Mouse (Mus musculus): Measurements from ENCODE around the gene Olfr1358. TPM values are rescaled to one million over a fixed set of nuclear protein-coding genes. Genes with fewer than 3 reads are reported as not detected.
A peak's percentile ranks its signal among the peaks of the same experiment; 100 is the strongest.
"Not testable (repeated sequence)": the region's sequence is repeated elsewhere in the genome, so short reads cannot be mapped to it uniquely, and the experiment has no call there.

The Olfr1358 gene
- total and polyA plus RNA-seq, 2 experiments from 2014 or later = 0.71 TPM; not detected in 1

GRCm38 (mm10) chr10:78519792-78520191, 2.6 kb downstream of the Olfr1358 start:
- H3K4me2 ChIP-seq (ENCODE audit: low read depth) = no peak overlapping the region
- ATAC-seq (no peak), DNase-seq (no peak)
- 89% methylated on average over 9 of the region's 9 CpGs for WGBS
- no peak overlapping the region for H3K9ac ChIP-seq
- no peaks in the 10 kb centered on the region for H3K4me1 ChIP-seq (ENCODE audit: insufficient read depth)
- no peak overlapping the region for H3K4me3 ChIP-seq (ENCODE audit: low read depth, low read length)
- H3K36me3 ChIP-seq (ENCODE audit: insufficient read depth) = no peaks in the 10 kb centered on the region
- no peaks in the 10 kb centered on the region for H3K27me3 ChIP-seq (ENCODE audit: insufficient read depth, low read length)
- no peak overlapping the region for H3K27ac ChIP-seq (ENCODE audit: low read depth, low read length)
- TF ChIP-seq CTCF (IDR thresholded peaks at IDR 0.05; ENCODE audit: low read depth) = no peak
- no peaks in the 10 kb centered on the region for H3K9me3 ChIP-seq (ENCODE audit: low read length)

GRCm38 (mm10) chr10:78520260-78521005, 3.2 kb downstream of the Olfr1358 start:
- Histone ChIP-seq H3K9ac (no peak overlapping the region), H3K4me1 (ENCODE audit: insufficient read depth) (no peaks in the 10 kb centered on the region), H3K4me3 (ENCODE audit: low read depth, low read length) (no peak overlapping the region), H3K27ac (ENCODE audit: low read depth, low read length) (no peak overlapping the region), H3K4me2 (ENCODE audit: low read depth) (no peak overlapping the region), H3K36me3 (ENCODE audit: insufficient read depth) (no peaks in the 10 kb centered on the region), H3K9me3 (ENCODE audit: low read length) (no peaks in the 10 kb centered on the region), H3K27me3 (ENCODE audit: insufficient read depth, low read length) (no peaks in the 10 kb centered on the region)
- no peak for ATAC-seq
- TF ChIP-seq CTCF (IDR thresholded peaks at IDR 0.05; ENCODE audit: low read depth) = peak; percentile 52
- 58% methylated on average over 17 of the region's 17 CpGs for WGBS
- DNase-seq = peak; percentile 1

DNA sequence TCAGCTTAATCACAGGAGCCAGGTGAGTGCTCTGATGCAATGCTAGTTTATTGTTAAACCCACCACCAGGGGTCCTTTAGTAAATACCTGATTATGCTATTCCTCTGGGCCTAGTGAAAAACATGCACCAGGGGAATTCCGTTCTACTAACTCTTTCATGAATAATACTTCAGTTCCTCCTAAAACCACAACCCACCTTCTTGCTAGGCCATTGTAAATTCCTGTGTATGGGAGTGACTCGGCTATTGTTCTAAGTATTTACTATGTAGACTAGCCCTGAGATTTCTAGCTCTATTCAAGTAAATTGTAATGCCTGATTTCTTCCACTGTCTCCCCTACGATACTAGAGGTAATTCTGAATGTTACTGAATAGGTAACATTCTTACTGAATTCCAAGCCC, 7.8 kb downstream of the Olfr1358 start:
- not testable (repeated sequence) for H3K36me3 ChIP-seq (ENCODE audit: insufficient read depth); ATAC-seq; H3K9ac ChIP-seq; H3K27me3 ChIP-seq (ENCODE audit: insufficient read depth, low read length); H3K4me1 ChIP-seq (ENCODE audit: insufficient read depth); DNase-seq; H3K4me2 ChIP-seq (ENCODE audit: low read depth); H3K9me3 ChIP-seq (ENCODE audit: low read length); H3K27ac ChIP-seq (ENCODE audit: low read depth, low read length); H3K4me3 ChIP-seq (ENCODE audit: low read depth, low read length)
- 44% methylated on average over 3 of the region's 3 CpGs for WGBS

- Histone ChIP-seq H3K36me3 (ENCODE audit: insufficient read depth) (no peaks in the 10 kb centered on the region), H3K9me3 (ENCODE audit: low read length) (no peaks in the 10 kb centered on the region), H3K27ac (ENCODE audit: low read depth, low read length) (no peak overlapping the region), H3K4me1 (ENCODE audit: insufficient read depth) (no peaks in the 10 kb centered on the region), H3K4me2 (ENCODE audit: low read depth) (no peak overlapping the region), H3K27me3 (ENCODE audit: insufficient read depth, low read length) (no peaks in the 10 kb centered on the region), H3K4me3 (ENCODE audit: low read depth, low read length) (no peak overlapping the region), H3K9ac (no peak overlapping the region)
- DNase-seq (no peak), ATAC-seq (no peak)
- TF ChIP-seq CTCF (IDR thresholded peaks at IDR 0.05; ENCODE audit: low read depth) = no peak
- WGBS = 54% methylated on average over 4 of the region's 4 CpGs
Observed at GRCm38 (mm10) chr10:78525511-78525910, 8.3 kb downstream of the Olfr1358 start.

GRCm38 (mm10) chr10:78540943-78541342, 23.7 kb downstream of the Olfr1358 start:
- TF ChIP-seq CTCF (IDR thresholded peaks at IDR 0.05; ENCODE audit: low read depth) = peak; percentile 26; the same call in 1 of the 2 replicates
- Histone ChIP-seq H3K4me2 (ENCODE audit: low read depth) (no peak overlapping the region), H3K27ac (ENCODE audit: low read depth, low read length) (no peak overlapping the region), H3K9me3 (ENCODE audit: low read length) (no peaks in the 10 kb centered on the region), H3K36me3 (ENCODE audit: insufficient read depth) (no peaks in the 10 kb centered on the region), H3K4me3 (ENCODE audit: low read depth, low read length) (no peak overlapping the region), H3K27me3 (ENCODE audit: insufficient read depth, low read length) (no peaks in the 10 kb centered on the region), H3K9ac (no peak overlapping the region), H3K4me1 (ENCODE audit: insufficient read depth) (no peaks in the 10 kb centered on the region)
- WGBS = 68% methylated on average over 2 of the region's 2 CpGs
- no peak for ATAC-seq
- DNase-seq = no peak

GRCm38 (mm10) chr10:78565070-78565469, 47.8 kb downstream of the Olfr1358 start:
- Histone ChIP-seq H3K4me2 (ENCODE audit: low read depth) (no peak overlapping the region), H3K36me3 (ENCODE audit: insufficient read depth) (no peaks in the 10 kb centered on the region), H3K4me3 (ENCODE audit: low read depth, low read length) (no peak overlapping the region), H3K9me3 (ENCODE audit: low read length) (no peaks in the 10 kb centered on the region), H3K27ac (ENCODE audit: low read depth, low read length) (no peak overlapping the region), H3K4me1 (ENCODE audit: insufficient read depth) (no peaks in the 10 kb centered on the region), H3K9ac (no peak overlapping the region), H3K27me3 (ENCODE audit: insufficient read depth, low read length) (no peaks in the 10 kb centered on the region)
- WGBS = 87% methylated on average over 1 of the region's 1 CpGs
- DNase-seq (no peak), ATAC-seq (no peak)
- no peak for TF ChIP-seq CTCF (IDR thresholded peaks at IDR 0.05; ENCODE audit: low read depth)

GRCm38 (mm10) chr10:78569191-78569590, 52.0 kb downstream of the Olfr1358 start:
- H3K9me3 ChIP-seq (ENCODE audit: low read length) = no peaks in the 10 kb centered on the region
- H3K36me3 ChIP-seq (ENCODE audit: insufficient read depth) = no peaks in the 10 kb centered on the region
- H3K4me2 ChIP-seq (ENCODE audit: low read depth) = no peak overlapping the region
- DNase-seq (no peak), ATAC-seq (no peak)
- H3K27me3 ChIP-seq (ENCODE audit: insufficient read depth, low read length) = no peaks in the 10 kb centered on the region
- H3K9ac ChIP-seq = no peak overlapping the region
- H3K4me3 ChIP-seq (ENCODE audit: low read depth, low read length) = no peak overlapping the region
- no peak overlapping the region for H3K27ac ChIP-seq (ENCODE audit: low read depth, low read length)
- no peak for TF ChIP-seq CTCF (IDR thresholded peaks at IDR 0.05; ENCODE audit: low read depth)
- 81% methylated on average over 3 of the region's 3 CpGs for WGBS
- H3K4me1 ChIP-seq (ENCODE audit: insufficient read depth) = no peaks in the 10 kb centered on the region

Measured in forebrain, postnatal 0 days (tissue).